Mouse (Mus musculus) G1E (cell line): ENCODE data around the gene Cers6.

Source experiments
- CTCF ChIP-seq: IDR thresholded peaks from 2 replicates; pipeline ENCODE4 v1.5.1; 2012; ENCODE audit warnings: low read depth, low read length, inconsistent platforms, mixed read lengths
- GATA1 ChIP-seq: IDR thresholded peaks from 2 replicates; pipeline ENCODE4 v1.6.1; 2012; ENCODE audit warnings: borderline replicate concordance, low read length, inconsistent platforms, mixed read lengths

DNA sequence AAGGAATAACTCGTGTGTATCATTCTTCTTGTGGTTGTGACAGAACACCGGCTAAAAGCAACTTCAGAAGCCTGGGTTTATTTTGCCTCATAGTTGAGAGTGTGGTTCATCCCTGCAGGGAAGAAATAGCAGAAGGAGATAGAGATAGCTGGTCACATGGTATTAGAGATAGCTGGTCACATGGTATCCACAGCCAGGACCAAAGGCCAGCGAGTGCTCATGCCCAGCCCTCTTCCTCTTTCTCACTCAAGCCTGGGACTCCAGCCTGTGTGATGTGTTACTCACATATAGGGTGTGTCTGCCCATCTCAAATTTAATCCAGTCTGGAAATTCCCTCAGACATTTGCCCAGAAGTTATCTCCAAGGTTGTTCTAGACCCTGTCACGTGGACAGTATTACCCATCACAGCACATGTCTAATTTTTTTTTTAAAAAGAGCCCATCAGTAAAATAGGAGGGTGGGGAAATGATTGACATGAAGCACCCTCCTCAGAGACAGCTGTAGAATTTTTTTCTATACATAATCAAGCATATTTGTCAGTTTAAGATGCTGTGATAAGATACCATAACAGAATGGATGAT, 17.9 kb downstream of the Cers6 start:
- no peak for TF ChIP-seq CTCF
- no peak for TF ChIP-seq GATA1
